Mouse (Mus musculus) CH12.LX (cell line): ENCODE data around the gene H2afj.

Source experiments
- BHLHE40 ChIP-seq: IDR thresholded peaks from 2 replicates; pipeline ENCODE4 v1.6.1; 2011; ENCODE audit warnings: mild to moderate bottlenecking, low read depth, low read length, improper control_type of control experiment
- CHD1 ChIP-seq: IDR thresholded peaks from 2 replicates; pipeline ENCODE4 v1.6.1; 2012; ENCODE audit warnings: low read depth, low read length, improper control_type of control experiment, inconsistent platforms
- CTCF ChIP-seq, 2 experiments: IDR thresholded peaks in 1 of 2; conservative IDR thresholded peaks in 1 of 2; 2 replicates each; pipeline ENCODE4 v1.5.1; 2011 to 2012; ENCODE audit warnings: low read depth in 2 of 2, low read length in 2 of 2, improper control_type of control experiment in 1 of 2, inconsistent platforms in 1 of 2, mild to moderate bottlenecking in 1 of 2, moderate library complexity in 1 of 2
- E2F4 ChIP-seq: IDR thresholded peaks from 2 replicates; pipeline ENCODE4 v1.6.1; 2011; ENCODE audit warnings: low read depth, low read length, improper control_type of control experiment; ENCODE audit not compliant: insufficient replicate concordance
- MXI1 ChIP-seq: IDR thresholded peaks from 2 replicates; pipeline ENCODE4 v1.6.1; 2011; ENCODE audit warnings: mild to moderate bottlenecking, low read depth, low read length, improper control_type of control experiment
- NELFE ChIP-seq: IDR thresholded peaks from 2 replicates; pipeline ENCODE4 v1.6.1; 2011; ENCODE audit warnings: low read depth, low read length, improper control_type of control experiment
- POLR2A ChIP-seq: IDR thresholded peaks from 2 replicates; pipeline ENCODE4 v1.6.1; 2011; ENCODE audit warnings: low read depth, mild to moderate bottlenecking, improper control_type of control experiment, low read length
- ZC3H11A ChIP-seq: IDR thresholded peaks from 2 replicates; pipeline ENCODE4 v1.6.1; 2012; ENCODE audit warnings: low read depth, mild to moderate bottlenecking, inconsistent platforms, low read length, improper control_type of control experiment

DNA sequence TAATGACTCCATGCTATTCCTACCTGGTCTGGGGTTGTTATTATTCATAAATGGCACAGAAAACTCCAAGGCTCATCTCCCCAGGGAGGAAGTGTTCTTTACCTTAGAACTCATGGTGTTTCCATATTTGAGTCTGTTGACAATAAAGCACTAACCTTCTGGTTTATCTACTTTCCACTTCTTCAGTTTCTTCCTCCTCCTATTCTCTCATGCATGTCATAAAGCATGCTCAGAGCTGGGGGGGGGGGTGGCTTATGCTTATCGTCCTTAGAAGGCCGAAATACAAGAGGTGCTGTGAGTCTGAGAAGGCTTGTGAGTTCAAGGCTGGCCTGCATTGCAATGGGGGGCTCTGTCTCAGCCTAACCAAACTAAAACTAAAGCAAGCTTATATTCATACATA is 47.1 kb downstream of the H2afj start:
- TF ChIP-seq NELFE (no peak), ZC3H11A (no peak), CHD1 (no peak), POLR2A (no peak), CTCF (conservative IDR thresholded peaks at IDR 0.05 in 1 of 2, IDR thresholded peaks at IDR 0.05 in 1 of 2; ENCODE audit: low read depth in 2 of 2, low read length in 2 of 2) (no peak), BHLHE40 (peak; percentile 52), MXI1 (no peak), E2F4 (no peak)
